Mouse (Mus musculus): ENCODE results near the gene Rasl10a.
"Not testable (repeated sequence)": the region's sequence is repeated elsewhere in the genome, so short reads cannot be mapped to it uniquely, and the experiment has no call there.

Rasl10a gene

DNA sequence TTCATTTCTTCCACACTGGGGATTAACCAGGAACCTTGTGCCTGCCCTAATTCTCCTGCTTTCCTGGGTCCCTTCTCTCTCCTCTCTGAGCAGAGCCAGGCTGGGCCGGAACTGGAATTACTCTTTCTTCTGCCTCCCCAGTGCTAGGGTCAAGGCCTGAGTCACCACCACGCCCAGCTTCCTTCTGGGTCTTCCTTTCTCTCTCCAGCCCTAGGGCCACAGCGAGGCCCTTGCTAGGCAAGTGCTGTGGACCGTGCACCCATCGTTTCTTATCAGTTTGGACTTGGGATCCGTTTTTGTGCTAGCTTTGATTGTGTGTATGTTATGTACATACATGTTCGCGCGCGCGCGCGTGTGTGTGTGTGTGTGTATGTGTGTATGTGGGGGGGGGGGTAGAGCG, 3.8 kb upstream of the Rasl10a start:
- DNase-seq = no peak

DNA sequence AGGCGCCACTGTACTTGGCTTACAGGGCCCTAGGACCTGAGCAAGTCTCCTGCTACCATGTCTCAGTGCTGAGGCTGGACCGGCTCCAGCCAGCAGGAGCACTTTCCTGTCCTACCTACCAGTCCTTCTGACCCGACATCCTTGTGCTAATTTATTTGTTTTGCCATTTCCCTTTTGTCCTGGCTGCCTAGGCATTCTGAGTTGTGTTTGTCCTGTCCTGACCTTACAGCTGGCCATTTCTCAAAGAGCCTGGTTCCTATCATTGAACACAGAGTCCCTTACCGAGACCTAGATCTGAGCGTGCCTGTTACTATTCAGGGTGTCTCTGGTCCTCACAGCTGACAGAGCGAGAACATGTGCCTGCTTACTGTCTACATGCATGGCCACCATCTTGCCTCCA, 3.1 kb upstream of the Rasl10a start:
- DNase-seq = no peak

DNA sequence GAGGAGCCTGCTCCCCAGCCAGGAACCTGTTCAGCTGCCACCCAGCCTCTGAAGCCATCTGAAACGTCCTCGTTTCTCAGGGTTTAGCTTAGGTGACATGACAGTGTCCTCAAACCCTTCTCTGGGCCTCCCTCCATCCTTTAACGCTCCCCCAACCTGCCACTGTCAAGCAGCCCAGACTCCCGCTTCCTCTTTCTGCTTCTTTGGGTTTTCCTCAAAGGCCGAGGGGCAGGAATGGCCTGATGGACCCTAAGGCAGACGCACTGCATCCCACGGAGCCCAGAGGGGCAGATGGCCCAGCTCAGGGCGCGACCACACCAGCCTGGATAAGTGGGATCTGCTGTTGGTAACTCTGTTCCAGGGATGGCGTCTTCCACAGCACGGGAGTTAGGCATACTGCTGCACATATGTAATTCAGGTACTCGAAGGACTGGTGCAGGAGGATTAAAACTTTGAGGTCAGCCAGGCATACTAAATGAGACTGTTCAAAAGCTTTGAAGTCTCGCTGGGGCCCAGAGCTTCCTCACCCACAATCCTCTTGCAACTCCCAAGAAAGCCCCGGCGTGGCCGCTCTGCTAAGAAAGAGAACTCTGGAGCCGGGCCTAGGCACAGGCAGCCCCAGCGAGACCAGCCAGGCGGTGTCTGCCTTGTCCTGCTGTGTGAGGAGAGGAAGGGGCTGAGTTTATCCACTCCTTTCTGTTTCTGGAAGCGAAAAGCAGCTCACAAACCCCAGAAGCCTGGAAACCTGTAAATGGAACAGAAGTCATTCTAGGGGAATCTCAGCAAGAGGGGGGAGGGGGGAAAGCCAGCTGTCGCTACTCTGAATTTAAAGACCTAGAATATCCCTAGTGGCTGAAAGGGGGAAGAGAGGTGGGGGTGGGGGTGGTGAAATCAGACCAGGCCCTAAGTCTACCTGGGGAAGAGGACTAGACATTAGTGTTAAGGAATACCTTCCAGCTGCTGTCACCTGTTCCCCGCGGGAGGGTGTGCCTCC, 1.7 kb upstream of the Rasl10a start:
- no peak for DNase-seq

DNA sequence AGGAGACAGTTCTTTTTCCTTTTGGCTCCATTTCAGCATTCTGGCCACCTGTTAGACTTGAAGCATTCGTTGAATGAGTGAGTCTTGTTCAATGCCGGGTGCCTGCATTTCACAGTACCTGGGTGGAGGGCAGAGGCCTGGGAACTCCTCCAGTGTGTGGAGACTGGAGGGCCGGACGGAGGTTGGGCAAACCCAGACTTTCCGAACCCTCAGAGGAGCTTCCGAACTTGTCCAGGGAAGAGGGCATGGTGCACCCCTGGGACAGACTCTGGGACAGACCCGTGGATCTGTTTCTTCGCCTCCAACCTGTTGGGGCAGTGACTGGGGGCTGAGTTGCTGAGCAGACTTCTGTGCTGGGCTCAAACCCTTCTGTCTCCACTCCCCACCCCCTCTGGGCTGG, 864 bp upstream of the Rasl10a start:
- DNase-seq = no peak

DNA sequence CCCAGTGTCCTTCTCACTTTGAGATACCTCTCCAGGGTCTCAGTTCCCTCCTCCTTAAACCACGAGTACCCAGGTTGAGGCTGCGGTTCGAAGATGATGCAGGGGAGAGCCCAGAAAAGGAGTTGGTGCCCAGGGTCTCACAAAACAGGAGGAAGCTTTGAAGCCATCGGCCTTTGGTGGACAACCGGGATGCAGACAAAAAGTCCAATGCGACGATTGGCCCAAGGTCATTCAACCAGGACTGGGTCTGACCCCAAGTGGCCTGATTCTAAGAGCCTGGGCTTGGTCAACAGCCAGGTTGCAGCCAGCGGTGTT, 430 bp upstream of the Rasl10a start:
- no peak for DNase-seq

DNA sequence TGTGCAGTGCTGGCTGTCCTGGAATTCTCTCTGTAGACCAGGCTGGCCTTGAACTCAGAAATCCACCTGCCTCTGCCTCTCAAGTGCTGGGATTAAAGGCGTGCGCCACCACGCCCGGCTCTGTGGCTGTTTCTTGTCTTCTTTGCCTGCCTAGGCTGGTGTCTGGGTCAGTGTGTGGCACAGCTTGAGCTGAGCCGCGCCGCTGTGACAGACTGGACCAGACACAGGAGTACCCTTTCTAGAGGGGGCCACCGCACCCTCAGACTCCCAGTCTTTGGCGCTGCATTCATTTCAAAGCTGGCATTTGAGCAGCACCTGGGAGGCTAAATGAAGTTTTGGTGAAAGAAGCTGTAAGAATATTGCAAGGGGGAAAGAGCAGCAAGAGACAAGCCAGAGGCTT, 855 bp downstream of the Rasl10a start:
- no peak for DNase-seq

DNA sequence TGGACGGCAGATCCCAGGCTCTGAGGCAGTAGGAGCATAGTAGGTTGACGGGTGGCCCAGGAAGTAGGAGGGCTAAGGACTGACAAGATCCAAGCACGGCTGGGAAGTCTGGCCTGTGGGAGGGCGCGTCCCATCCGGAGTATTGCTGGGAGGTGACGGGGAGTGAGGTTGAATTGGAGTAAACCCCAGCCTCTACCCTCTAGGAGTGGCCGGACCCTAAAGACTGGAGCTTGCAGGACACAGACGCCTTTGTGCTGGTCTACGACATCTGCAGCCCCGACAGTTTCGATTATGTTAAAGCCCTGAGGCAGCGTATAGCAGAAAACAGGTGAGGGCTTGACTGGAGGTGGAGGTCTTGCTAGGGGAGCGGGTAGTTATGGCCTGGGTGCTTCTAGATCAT, 1.3 kb downstream of the Rasl10a start:
- no peak for DNase-seq

DNA sequence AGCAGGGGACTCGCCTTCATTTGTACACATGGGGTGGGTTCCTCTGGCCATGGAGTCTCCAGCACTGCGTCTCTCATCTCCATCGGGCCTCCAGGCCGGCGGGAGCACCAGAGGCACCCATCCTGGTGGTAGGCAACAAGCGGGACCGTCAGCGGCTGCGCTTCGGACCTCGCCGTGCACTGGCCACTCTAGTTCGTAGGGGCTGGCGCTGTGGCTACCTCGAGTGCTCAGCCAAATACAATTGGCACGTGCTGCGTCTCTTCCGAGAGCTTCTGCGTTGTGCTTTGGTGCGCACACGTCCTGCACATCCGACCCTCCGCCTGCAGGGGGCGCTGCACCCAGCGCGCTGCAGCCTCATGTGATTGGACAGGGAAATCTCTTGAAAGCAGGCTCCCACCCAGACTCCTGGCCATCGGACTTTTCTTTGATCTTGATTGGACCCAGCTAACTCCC, 1.8 kb downstream of the Rasl10a start:
- no peak for DNase-seq

DNA sequence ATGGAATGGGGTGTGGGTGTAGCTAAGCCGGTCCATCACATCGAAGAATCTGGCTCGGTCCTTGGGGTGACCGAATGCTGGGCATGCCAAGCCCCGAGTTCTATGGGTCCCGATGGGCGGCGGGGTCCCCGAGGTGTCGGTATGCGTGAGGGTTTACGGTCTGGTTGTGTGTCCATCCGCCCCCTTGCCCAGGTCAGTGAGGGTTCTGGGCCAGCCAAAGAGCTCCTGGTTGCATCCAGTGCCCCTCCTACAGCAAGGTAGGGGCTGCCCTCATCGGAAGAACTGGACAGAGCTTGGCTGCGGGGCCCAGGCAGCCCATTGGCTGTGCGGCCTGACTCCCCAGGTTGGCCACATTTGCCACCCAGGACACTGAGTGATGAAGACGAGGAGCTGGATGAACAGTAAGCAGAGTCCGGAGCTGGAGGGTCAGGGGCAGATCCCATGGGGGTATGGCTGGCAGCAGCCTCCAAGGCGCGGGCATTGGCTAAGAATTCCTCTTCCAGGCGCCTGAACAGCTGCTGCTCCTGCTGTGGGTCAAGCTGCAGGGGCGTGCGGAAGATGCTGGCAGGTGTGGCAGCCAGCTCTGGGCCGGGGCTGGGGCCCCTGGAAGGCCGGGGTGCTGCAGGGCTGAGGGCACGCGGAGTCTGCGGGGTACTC, 3.0 kb downstream of the Rasl10a start:
- no peak for DNase-seq

DNA sequence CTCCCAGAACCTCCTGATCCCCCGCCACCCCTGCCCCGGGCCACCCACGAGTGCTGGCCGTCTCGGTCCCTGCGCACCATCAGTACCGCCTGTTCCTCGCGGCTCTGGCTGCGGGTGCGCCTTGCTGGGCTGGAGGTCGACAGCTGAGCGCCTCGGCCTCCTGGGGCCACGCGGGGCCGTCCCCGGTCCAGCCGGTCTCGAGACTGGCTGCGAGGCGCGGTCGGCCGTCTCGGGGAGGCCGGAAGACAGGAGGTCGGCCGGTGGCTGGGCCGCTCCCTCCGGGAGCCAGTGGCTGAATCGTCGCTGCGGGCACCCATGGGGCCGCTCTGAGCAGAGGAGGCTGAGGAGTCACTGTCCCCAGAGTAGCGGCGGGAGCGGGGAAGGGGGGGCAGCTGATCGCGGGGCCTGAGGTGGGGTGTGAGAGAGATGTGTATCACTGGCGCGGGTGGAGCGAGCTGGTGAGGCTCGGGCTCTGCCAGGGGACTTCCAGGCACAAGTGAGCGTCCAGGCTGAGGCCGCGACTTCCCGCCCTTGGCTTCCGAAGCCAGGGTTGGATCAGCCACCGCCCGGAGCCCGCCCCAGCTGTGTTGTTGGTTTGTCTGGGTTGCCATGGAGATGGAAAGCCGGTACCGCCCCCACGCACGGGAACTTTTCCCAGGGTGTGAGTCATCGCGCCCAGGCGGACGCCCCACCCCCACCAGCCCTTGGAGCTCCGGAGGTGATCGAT, 3.6 kb downstream of the Rasl10a start:
- DNase-seq = peak; percentile 91

DNA sequence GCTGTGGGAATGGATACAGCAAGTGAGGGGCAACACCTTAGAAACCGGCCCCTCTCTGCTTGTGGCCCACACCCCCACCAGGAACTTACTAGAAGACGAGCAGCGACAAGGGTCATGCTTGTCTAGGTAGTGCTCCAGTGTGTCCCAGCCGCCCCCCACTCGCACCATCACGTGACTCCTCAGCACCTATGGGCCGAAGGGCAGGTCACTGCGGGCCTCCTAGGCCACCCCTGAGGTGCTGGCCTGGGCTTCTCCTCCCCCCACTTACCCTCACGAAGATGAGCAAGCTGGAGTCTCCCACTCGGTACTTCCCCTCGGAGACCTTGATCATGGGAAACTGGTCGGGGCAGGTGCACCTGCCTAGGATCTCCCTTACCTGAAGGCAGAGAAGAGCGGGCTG, 4.4 kb downstream of the Rasl10a start:
- DNase-seq = peak; percentile 32

DNA sequence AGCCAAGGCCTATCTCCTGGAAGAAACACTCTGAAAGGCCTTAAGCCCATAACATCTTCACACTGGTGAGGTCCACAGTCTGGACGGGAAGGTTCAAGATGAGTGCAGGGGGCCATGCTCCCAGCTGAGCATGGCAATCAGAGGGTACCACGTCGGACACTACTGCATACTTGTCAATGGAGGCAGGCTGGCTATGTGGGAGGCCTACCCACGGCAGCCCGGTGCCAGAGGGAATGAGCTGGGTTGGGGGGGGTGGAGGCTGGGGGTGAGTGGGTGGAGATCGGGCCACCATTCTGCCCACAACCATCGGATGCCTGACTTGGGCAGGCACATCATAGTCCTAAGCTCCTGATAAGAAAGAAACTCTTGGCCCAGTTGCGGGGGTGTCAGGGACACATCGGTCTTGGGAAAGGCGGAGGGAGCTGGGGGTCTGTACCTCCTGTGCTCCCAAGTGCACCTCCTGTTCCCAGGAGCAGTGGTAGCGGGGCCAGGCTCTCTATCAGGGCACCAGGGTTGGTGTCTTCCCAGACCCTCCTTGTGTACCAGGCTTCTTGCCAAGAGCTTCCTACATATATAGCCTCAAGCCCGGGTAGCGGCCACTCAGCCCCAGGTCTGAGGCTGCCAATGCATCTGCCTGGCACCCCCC, 5.1 kb downstream of the Rasl10a start:
- no peak for DNase-seq

DNA sequence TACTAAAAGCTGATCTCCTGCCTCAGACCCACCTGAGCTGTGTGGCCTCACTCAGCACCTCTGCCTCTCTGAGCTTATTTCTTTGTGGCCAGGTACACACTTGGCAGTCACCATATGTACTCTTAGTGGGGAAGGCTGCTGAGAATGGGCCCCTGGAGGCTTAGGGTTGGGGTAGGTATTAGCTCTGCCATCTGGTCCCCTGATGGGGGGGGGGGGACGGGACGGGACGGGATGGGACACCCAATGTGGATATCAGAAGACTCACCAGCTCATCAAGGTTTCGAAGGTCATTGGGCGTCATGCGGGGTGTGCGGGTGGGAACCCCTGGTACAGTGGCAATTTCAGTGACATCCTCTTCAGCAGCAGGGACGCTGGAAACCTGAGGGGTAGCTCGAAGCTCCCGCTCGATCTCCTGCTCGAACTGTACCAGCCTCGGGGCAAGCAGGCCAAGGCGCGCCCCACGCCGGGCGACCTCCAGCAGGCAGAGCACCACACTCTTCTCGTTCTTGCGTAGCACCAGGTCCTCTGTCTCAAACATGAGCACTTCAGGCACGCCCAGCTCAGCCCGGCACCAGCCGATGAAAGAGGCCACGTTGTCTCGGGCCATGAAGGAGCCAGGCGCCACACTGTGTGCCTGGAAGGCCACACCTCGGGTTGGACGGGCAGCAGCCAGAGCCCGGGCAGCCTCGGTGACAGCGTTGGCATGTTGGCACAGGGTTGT, 5.8 kb downstream of the Rasl10a start:
- peak; percentile 22 for DNase-seq

DNA sequence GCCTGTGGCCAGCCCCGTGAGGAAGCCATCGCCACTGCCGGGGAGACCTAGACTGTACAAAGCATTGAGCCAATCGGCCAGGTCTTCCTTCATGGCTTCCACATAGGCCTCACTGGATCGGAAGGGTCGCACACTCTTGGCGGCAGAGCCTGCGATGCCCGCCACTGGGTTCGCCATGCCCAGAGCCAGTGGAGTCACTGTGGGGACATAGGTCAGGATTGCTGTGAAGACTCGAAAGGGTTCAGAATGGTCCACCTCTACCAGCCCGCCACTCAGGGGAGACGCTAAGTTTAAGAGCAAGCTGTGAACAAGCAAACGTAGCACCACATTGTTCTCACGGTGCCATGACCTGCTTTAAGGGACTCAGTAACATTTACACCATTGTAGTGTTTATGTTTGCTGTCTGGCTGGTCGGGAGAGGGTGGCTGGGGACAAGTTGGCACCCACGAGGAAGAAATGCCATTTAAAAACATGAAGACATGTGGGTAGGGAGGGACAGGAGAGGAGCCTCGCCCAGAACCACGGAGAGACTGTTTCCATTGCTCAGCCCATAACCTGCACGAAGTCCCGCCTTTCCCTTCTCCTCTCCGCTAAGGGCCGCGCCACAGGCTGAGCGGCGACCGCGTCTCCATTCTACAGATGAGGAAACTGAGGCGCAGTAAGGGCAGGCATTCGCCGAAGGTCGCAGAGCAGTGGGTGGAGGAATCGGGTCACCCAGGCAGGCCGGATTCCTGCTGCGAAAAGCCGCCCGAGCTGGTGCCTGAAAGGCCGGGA, 6.5 kb downstream of the Rasl10a start:
- DNase-seq = peak; percentile 23

DNA sequence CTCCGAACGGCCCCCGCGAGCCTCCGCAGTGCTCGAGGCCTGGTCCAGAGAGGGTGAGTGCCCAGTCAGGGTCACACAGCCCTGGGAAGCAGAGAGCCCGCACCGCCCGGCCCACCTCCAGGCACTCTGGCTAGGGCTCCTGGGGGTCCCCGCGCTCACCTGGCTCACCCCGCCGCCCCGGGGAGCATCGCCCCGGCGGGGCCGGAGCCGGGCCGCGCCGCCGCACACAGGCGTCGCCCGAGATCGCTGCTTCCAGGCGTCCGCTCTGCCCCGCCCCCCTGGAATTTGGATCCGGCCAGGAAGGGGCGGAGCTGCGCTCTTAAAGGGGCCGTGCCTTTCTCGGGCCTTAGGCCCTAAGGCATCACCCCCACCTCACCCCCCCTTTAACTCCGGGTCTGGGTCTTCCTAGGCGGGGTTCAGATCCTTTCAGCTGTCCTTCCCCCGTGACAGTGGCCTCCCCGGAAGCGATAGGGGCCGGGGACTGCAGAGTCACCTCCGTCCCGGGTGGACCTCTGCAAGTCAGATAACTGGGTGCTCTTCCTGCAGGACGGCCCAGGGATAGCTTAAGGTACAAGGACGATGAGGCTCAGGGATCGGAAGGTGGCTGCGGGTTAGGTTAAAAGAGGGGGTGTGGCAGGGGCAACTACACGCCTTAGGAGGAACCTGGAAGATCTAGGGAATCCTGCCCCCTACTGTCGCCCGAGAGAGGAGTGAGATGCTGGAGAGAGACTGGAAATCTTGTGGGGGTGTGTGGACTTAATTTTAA, 7.3 kb downstream of the Rasl10a start, which contains the start of gene Gas2l1:
Gene Gas2l1 (minus strand): TSS at position 272 of the 766 bp plus-strand sequence.
- DNase-seq = peak; percentile 86

DNA sequence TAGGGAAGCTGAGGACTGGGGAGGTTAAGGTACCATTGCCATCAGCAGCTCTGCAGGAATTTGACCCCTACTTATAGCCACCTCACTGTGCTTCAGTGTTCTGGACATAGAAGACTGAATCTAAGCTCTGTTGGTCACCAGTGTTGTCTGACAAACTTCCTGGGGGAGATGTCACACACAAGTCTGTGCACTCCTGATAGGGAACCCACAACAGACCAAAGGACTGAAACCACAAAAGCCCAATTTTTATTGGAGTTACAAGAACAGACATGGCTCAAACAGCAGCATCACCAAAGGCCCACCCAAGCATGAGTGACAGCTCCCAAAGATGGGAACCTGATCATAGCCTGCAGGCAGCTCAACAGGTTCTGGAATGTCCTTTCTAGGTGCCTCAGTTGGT, 9.1 kb downstream of the Rasl10a start:
- DNase-seq = no peak

DNA sequence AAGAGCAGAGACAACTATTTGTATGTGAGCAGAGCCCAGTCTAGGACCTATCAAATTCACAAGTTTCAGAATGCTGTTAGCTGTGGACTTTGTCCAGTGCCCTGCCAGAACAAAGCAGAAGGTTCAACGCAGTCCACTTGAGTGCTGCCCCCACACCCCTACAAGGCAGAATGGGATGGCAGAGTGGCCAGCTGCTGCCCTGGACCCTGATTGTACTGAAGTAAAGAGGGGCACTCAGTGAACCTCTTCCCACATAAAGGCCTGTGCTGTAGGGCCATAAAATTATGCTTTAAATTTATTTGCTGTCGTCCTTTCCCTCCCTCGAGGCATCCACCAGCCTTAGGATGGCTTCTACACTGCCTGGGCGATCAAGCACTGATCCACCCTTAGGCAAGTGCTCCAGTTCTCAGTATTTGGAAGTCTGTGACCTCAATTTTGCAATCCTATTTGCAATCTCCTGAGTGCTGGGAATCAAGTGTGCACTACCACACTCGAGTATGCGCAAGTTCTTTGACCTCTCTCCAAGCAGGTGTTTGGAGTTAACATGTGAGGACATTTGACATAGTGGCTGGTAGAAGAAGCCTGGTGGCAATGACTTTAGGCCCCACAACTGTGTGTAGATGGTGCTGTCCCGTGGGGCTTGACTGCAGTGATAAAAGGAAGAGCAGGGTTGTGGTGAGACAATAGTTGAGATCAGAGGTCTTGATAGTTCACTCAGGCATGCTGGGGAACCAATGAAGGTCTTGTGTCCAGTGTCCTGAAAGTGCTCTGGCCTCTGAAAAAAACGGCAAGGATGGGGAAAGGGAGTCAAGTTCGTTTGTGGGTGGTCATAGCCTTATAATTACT, 10.4 kb downstream of the Rasl10a start:
- no peak for DNase-seq

DNA sequence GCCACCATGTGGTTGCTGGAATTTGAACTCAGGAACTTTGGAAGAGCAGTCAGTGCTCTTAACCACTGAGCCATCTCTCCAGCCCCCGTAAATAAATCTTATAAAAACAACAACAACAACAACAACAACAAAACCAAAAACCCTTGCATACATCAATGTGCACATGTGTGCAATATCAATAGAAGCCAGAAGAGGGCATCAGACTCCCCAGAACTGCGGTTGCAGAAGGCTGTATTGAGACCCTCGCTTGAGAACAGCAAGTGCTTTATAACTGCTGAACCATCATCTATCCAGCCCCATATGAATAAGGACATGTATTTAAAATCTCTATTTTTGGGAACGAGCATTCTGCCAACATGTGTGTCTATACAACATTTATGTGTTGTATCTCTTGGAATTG, 17.0 kb downstream of the Rasl10a start:
- no peak for DNase-seq

DNA sequence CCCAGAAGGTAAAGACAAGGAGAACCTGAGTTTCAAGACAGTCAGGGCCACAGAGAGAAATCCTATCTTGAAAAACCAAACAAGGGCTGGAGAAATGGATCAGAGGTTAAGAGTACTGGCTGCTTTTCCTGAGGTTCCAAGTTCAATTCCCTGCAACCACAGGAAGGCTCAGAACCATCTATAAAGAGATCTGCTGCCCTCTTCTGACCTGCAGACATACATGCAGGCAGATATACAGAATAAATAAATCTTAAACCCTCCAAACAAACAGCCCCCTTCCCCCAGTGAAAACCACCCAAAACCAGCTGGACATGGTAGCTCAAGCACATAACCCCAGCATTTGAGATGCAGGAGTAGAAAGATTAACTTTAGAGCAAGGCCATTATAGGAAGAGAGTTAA, 17.8 kb downstream of the Rasl10a start:
- no peak for DNase-seq

DNA sequence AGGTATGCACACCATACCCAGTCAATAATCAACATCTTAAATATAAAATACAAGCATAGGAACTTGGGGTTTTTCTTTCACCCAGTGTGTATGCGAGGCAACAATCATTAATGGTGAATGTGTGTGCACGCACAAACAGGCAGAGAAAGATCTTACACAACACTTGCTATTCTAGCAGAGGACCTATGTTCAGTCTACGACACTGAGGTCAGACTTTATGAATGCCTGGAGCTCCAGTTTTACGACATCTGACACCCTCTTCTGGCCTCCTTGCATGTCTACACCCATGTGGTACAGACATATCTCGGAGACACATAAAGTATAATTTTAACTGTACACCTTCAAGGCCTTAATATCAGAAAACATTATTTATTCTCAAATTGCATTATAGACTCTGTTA, 18.9 kb downstream of the Rasl10a start:
- DNase-seq = not testable (repeated sequence)
